Mouse (Mus musculus) cerebral cortex, adult 2 months (tissue): ENCODE measurements around the gene Aurka.

ENCODE experiments used
- WGBS: fragments of 180-500 bp; shearing (Covaris S2); methylation state at CpG from one replicate; pipeline ENCODE4 v1.1.7; 2018; 5-methylcytosine and 5-hydroxymethylcytosine counted together

The Aurka gene

DNA sequence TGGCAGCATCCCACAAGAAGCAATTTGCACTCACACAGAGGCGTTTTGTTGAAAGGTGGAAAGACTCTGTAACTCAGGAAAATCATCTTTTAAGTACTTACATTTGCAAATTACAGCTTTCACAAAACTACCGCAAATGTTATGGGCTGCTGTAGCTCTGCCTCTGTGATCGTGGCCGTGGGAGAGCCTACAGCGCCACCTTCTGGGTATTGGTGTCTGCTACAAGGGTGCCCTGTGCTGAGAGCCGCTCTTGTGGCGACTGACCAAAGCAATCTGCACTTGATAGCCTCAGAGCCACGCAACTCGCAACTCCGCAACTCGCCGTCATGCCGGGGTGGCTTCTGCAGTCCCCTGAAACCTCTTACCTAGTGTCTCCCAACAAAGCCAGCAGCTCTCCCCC lies 41.2 kb downstream of the Aurka start:
- WGBS = 4% methylated on average over 13 of the region's 13 CpGs

DNA sequence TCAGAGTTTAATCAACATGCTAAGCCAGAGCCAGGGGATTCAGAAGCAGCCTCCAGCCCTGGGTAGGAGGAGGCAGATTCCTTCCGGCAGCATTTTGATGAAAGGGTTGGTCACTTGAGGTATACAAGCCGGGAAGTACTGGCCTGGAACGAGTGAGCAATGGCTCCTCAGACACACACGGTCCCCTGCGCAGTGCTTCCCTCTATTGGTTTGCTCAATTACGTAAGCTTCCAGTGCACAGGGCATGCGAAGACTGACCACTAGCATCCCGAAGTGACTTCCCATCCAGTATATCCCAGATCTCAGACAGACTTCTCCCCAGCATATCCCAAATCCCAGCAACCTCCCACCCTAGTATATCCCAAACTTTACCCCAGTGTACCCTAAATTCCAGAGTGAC lies 42.1 kb downstream of the Aurka start:
- WGBS = 55% methylated on average over 8 of the region's 8 CpGs

DNA sequence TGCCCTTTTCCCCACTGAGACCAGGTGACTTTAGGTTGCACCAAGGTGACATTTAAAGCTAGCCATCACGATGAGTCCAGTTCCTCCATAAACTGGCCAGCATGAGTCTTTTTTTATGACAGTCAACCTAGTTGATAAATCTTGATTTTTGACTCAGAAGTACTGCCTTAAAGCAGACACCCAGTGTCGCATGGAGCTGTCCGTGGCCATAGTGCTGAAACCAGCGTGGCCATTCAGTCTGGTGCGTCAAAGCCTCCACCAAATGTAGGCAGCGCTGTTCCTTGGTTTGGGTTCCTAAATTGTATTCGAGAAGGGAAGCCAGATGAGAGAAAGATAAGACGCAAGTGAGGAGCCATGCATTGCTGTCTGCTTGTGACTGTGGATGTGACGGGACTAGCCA lies 49.5 kb downstream of the Aurka start:
- 48% methylated on average over 9 of the region's 9 CpGs for WGBS

DNA sequence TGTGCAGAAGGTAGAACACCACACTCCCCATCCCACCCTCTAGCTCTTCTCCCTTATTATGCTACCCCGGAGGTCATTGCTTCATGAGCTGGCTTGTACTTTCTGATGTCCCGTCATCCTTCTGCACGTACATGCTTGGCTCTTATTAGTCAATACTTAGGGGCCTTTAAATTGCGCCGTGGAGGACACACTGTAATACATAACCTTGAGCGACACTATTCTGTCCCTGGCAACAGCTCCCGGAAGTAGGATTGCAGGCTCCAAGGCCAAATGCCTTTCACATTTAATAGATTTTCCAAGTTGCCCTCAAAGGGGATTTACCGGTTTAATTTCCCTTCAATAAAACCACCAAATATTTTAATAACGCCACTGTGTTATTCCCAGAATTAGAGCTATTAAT lies 58.6 kb downstream of the Aurka start:
- WGBS = 92% methylated on average over 9 of the region's 9 CpGs

DNA sequence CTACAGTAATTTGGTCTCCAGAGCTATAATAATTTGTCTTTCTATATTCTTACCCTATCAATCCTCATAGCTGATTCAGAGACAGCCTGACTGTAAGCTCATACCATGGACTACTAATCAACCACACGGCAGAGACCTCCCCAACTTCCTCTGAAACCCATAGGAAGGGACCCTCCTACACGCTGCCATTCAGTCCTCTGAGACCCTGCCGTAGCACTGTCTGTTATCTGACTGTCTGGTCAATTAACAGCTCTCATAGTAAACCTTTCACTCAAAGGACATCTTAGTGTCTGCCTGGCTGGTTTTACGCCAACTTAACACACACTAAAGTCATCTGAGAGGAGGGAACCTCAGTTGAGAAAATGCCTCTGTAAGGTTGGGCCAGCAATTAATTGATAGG lies 63.8 kb downstream of the Aurka start:
- 88% methylated on average over 4 of the region's 4 CpGs for WGBS
